Mouse (Mus musculus): ENCODE measurements around the gene Helz. TPM values are rescaled to one million over a fixed set of nuclear protein-coding genes. Genes with fewer than 3 reads are reported as not detected.

Helz gene
- total RNA-seq, 4 experiments from 2014 or later: 37.2 to 47.1 (median 43.4) TPM

DNA sequence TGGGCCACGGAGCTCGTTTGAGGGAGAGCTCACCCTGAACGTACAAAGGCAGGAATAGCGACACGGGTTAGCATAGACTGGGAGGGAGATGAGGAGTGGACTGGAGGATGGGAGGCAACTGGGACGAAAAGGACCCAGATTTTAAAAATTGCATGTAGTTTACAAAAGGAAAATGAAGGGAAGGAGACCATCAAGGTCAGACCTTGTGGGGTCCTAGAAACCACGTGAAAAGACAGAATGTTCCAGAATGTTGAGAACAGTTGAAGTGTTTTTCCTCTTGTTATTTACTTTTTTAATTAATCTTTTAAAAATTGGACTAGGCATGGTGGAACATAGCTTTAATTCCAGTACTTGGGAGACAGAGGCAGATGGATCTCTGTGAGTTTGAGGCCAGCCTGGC, 173.3 kb downstream of the Helz start:
- DNase-seq (ENCODE audit: low spot score in 2 of 2): no peak

DNA sequence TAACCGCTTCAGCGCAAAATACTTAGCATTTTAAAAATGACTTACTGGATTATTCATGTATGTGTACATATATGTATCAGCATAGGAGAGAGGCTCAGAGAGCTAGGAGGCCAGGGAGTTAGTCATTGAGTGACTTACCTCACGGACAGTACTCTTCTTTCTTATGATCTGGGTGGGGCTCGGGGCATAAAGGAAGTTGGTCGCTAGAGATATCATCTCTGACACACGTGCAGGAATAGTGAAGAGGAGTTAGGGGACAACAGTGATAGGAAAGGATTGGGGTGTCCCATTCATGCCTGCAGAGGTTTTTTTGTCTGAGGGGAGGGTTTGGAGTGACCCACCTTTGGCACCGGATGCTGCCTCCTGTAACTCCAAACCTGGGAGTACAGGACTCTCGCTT, 176.9 kb downstream of the Helz start:
- no peak for DNase-seq (ENCODE audit: low spot score in 2 of 2)

DNA sequence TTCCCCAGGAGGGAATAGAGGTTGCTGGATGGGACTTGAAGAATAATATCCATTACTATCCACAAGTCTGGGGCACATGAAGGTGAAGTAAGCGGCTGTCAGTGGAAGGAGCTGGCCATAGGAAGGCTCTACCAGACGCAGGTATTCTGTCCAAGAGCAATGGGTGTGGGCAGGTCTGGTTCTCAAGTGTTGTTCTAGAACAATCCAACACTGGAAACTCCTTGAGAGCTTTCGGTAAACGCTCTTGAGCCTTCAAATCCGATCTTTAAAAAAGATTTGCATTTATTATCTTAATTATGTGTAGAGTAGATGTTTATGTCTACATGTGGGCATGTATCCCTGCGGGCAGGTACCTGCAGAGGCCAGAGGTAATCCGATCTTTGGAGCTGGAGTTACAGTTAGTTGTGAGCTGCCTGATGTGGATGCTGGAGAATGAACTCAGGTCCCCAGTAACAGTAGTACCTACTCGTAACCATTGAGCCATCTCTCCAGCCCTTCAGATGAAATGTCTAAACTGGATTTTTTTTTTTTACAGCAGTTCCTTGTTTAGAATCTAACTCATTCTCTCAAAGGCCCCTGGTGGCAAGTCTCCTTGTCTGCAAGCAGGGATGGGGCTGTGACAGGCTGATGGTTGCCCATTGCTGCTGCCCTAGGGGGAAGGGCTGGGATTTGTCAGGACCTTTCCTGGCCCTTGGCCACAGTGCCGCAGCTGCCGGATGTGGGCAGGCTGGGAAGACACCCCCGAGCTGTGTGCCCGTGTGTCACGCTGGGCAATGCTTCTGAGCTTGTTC, 180.5 kb downstream of the Helz start:
- DNase-seq (ENCODE audit: low spot score in 2 of 2): no peak

DNA sequence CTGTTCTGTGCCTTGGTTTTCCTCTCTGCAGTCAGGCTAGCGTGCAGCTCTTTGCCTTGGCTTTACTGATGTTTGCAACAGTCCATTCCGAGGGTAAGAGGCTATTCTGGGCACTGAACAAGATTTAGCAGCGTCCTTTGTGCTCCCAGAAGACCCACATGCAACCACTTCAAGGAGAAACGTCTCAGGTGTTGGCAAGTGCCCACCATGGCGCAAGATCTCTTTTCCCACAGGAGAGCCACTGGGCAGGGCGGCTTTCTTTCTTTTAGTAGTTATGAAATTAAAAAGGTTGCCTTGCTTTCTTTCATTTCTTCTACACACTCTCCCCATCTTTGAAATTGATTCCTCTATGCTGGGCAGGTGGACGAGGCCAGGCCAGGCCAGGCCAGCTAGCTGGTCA, 181.4 kb downstream of the Helz start:
- no peak for DNase-seq (ENCODE audit: low spot score in 2 of 2)

DNA sequence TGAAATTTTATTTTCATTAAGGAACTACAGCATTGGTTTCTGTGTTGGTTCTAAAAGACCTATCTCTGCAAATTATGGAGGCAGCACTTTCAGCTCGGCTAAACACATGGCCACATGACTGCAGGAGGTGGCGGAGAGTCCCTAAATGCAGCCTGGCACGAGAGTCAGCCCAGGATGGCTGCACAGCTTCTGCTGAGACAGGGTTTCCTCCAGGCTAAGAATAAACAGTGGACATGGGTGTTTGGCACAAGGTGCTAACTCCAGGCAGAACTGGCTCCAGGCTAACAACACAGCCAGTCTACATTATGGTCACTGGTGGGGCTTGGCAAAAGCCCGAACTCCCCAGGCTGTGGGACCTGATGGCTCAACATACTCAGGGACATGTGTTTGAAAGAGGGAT, 183.2 kb downstream of the Helz start:
- no peak for DNase-seq (ENCODE audit: low spot score in 2 of 2)

DNA sequence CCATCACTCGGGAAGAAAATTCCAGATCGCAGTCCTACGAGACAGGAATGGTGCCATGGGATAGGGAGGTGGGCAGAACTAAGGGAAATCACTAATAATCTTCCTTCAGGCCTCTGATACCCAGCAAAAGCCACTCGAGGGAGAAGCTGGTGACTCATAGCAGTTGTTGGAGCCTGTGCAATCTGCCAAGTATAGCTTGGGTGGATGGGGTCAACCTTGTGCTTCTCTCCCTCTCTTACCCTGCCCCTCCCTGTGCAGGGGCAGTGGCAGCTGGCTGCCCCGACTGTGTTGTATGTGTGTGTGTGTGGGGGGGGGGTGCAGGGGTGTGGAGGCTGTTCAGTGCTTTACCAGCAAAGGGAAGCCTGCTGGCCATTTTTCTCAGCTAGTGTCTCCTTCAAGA, 183.8 kb downstream of the Helz start:
- DNase-seq (ENCODE audit: low spot score in 2 of 2): no peak

DNA sequence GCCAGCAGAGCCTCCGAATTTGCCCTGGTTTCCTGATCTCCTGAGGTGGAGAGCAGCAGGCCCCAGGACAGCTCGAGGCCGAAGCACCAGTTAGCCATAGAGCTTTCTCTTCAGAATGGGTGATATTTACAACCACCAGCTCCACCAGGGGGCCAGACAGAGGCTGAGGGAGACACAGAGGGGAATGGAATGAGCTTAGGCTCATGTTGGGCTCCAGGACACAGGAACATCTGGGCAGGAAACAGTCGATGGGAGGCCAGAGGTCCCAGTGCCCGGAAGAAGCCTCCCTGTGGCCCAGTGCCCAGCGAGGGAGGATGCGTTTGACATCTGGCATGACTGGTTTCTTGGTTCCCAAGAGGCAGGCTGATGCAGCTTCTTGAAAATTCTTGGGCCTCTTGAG, 186.4 kb downstream of the Helz start:
- DNase-seq (ENCODE audit: low spot score in 2 of 2): no peak

DNA sequence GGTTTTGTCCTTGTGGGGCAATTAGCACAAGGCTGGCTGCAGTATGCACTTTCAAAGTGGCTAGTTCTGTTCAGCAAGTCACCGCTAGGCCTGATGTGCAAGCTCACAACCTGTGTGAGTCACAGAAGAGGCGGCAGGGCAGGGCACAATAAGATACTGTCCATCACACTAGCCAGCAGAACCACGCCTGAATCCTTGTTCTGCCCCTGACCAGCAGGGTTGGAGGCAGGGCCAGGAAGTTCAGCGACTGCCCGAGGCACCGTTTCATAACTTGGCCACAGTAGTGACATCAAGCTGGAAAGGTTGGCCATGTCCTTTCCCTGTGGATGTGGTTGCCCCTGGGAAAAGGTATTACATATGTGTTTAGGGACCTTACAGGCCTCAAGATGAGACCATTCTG, 190.2 kb downstream of the Helz start:
- no peak for DNase-seq (ENCODE audit: low spot score in 2 of 2)

DNA sequence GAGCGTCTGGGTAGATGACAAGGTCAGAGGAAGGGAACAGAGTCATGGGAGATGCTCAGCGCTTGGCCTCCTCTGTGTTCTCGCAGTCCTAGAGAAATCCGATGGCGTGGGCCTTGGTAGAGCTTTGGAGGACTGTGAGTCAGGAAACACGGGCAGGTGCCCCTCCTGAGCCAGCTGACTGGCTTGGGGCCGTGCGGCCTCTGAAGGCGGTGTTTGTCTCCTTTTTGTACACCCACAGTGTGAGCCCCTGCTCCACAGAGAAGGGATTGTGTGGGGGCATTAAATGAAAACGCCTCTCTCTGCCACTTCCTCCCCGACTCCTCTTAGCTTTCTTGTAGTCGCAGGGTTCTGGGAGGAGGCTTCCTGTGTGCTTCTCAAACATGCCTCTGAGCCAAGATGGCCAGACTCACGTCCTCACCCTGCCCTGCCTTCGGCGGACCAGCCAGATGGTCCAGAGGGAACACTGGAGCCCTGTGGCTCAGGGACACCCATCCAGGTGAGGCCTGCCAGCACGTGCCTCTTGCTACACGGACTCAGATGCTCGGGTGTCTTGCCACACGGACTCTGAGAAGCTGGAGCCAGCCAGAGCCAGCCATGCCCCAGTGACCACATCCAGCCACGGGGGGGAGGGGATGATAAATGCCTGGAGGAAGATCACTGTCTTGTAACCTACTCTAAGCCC, 190.8 kb downstream of the Helz start:
- DNase-seq (ENCODE audit: low spot score in 2 of 2): no peak

DNA sequence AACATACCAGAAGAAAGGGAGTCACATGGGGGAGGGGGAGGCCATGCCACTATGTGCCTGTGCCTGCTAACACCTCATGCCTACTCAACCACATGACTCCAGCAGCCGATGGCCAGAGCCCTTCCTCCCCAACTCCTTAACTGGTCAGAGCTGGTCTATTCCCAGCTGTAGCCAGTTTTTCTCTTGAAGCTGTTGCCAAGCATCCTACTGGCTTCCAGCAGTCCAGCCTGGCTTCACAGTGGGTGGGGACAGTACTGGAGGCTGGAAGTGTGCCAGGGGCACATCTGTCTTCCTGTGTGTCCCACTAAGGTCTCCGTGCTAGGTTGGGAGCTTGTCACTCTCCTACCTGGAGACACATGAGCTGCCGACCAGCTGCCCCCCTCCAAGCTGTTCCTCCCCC, 195.4 kb downstream of the Helz start:
- DNase-seq (ENCODE audit: low spot score in 2 of 2): no peak

Small RNA genes lying within 50 kb of the gene (microRNA-seq; reads per million reads assigned to microRNA genes)
- gene Mir6932: 0 reads per million in 2 experiments

Other genes starting within 250 kb of the Helz start
- gene Pitpnc1, start 77.2 kb upstream of the Helz start, total RNA-seq (2022): 10 to 100 TPM; 47.1 to 53.0 (median 51.0) TPM
- 10 to 100 TPM; 64.0 to 75.5 (median 73.6) TPM for gene Psmd12, start 68.4 kb upstream of the Helz start, total RNA-seq (2022)
- gene Cacng1, start 168.6 kb downstream of the Helz start, total RNA-seq (2022): not detected
- 10 to 100 TPM; 20.4 to 24.2 (median 22.2) TPM for gene Cacng4, start 246.6 kb downstream of the Helz start, total RNA-seq (2022)